Mouse (Mus musculus): ENCODE measurements at regions not wholly inside any gene's neighbourhood (a gene's known extent, or its start where the extent isn't known, plus 50 kb on each side); places are given as distances from the start of the nearest gene placed in this dataset.

- TF ChIP-seq POLR2A (IDR thresholded peaks at IDR 0.05; ENCODE audit: borderline replicate concordance, control insufficient read depth, low read depth, low read length) = no peak
- TF ChIP-seq CTCF (IDR thresholded peaks at IDR 0.05; ENCODE audit: control insufficient read depth, insufficient read depth, low read length) = no peak
Observed at GRCm38 (mm10) chr9:118387631-118388030, 90.4 kb upstream of the Eomes start.

Measured in bone marrow, adult 2 months (tissue).